Mouse (Mus musculus): ENCODE measurements around the gene Olfr1238.

Olfr1238 gene

DNA sequence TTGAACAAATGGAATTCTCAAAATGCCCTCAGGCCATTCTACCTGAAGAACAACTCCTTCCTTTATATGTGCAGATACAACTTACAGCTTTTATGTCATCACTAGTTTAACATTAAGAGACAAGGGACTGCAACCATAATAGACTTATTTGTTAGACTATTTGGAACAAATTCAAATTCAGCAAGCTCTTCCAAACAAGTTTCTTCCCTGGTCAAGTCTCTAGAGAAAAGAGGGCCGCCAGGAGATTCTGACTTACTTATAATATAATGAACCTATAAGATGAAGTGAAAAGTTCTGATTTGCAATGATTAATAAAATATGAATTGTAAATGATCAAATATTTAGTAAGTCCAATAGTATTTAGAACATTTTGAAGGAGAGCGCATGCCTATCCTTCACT lies at the start of gene Olfr1238:
Olfr1238 (minus strand) TSS at position 101 of the 400 bp plus-strand sequence.
- in situ Hi-C loops (cut with MboI, MseI): no loop called here

DNA sequence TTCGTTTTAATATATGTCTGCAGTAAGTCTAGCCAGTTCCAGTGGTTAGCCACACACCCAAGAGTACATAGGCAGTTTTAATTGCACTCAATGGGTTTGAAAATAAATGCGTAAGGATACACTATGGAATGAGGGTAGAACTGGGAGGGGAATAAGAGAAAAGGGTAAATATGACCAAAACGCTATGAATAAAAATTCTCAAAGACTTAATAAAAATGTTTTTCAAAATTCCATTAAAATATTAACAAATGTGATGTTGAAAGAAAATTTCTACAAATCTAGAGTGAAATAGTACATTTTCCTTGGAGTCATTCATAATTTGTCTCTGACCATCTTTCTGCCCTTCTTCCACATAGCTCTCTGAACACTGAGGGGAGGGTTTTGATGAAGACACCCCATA lies 33.4 kb upstream of the Olfr1238 start, which contains the start of gene Olfr1240:
Olfr1240 (minus strand) TSS at position 101 of the 400 bp plus-strand sequence.
- in situ Hi-C loops (cut with MboI, MseI): no loop called here

DNA sequence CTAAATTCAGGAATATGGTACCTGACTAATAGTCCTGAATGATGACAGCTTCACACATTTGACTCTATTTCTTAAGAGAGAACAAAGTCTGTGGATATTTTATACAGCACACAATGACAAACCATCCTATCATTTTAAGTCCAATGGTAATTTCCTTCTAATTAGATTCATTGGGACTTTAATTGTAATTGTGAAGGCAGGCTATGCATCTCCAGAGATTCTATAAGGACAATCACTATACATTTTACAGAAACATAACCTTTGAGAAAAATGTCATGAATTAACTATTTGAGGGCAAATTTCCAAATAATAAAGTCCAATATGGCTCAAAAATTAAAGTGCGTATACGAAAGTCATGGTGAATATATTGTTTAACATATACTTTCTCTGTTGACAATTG lies 10.8 kb upstream of the Olfr1238 start, which contains the start of gene Olfr1239:
Olfr1239 (minus strand) TSS at position 101 of the 400 bp plus-strand sequence.
- in situ Hi-C loops (cut with MboI, MseI): no loop called here

DNA sequence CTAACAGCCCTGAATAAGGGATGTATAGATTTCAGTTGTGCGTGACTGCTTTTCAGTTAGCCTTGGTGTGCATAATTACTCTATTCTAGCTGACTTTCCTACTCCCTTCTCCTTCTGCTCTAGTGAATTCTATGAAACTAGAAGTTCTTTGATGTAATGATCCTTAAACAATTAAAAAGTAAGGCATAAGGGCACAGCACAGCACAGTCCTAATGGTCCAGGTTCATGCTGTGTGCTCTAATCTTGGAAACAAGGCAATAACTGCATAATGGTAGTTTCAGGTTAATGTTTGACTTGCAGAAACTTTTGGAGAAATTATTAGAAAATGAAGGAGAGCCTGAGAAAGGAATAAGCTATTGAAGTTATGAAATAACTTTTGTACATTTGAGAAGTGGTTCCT lies 5.1 kb upstream of the Olfr1238 start:
- in situ Hi-C loops (cut with MboI, MseI): loop anchor here in 1 of 2 experiments (10.0 kb wide), 1 partner anchor 910 kb away; no protein-coding TSS in a partner anchor

DNA sequence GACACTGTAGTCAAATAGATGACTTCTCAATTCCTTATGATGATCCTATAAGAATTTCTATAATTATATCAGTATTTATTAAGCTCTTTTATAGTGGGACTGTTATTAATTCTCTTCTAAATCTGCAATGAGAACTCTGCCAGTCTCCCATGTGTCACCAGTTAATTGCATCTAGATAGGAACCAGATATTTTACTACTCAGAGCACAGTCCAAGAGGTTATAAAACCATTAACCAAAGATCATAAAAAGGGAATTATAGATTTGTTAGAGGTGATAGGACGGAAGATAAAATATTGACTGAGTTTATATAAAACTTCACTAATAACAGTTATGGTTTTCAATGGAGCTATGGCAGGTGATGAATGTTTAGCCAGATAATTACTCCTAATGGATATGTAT lies 8.6 kb downstream of the Olfr1238 start:
- in situ Hi-C loops (cut with MboI, MseI): no loop called here

DNA sequence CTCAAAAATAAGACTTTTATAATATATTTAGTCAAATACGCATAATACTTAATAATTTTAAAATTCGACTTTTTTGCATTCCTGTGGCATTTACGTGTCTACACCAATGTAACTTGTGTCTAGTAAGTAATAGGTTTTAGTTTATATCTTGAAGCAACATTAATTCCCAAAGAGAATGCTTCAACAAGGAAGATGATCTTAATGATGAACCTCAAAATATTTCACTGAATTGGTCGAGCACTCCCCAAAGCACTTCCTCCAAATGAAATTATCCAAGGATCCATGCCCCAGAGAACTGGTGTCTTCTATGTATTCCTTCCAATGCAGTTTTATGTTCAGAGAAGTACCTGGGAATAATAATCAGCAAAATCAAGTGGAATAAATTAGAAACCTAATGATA lies 44.7 kb downstream of the Olfr1238 start, which contains the start of gene Olfr1234:
Olfr1234 (minus strand) TSS at position 101 of the 400 bp plus-strand sequence.
- in situ Hi-C loops (cut with MboI, MseI): no loop called here

All from T-helper 17 cell (primary cell).